Mouse (Mus musculus) heart, postnatal 0 days (tissue): ENCODE results near the gene Tex35.

ENCODE experiments used
- CTCF ChIP-seq: IDR thresholded peaks from 2 replicates; pipeline ENCODE4 v1.5.1; 2016; ENCODE audit warnings: antibody characterized with exemption, control low read depth, low read depth
- EP300 ChIP-seq: IDR thresholded peaks from 2 replicates; pipeline ENCODE4 v1.6.1; 2016; ENCODE audit warnings: antibody characterized with exemption, low read depth

GRCm38 (mm10) chr1:157141014-157141413 lies 32.5 kb upstream of the Tex35 start:
- no peak for TF ChIP-seq CTCF
- TF ChIP-seq EP300 = no peak
